Mouse (Mus musculus): ENCODE results near the gene Htatsf1.

The Htatsf1 gene

GRCm38 (mm10) chrX:57053174-57053992 is at the start of gene Htatsf1:
Gene Htatsf1, plus strand, starts transcription at chrX:57053583.
- DNase-seq, result peak; percentile 78

DNA sequence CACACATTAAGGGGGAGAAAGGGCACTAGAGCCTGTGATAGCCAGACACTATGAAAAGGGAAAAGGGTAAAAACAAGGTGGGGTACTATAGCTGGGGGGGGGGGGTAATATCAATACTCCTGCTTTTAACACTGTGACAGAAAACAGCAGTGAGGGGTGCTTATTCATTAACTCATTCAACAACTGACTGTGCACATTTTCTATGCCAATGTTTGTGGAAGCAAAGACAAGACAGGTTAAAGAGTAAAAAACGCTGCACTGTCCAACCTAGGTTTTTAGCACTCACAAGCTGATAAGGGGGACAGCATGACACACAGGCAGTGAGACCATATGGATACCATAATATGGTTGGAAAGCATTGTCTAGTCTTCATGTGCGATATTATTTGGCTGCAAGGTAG is 40.5 kb upstream of the Htatsf1 start:
- DNase-seq, result no peak

- no peak for DNase-seq
Measured at GRCm38 (mm10) chrX:57042774-57043173, 10.6 kb upstream of the Htatsf1 start, which contains the start of gene Brs3. Gene Brs3, plus strand, starts transcription at chrX:57043074.

DNA sequence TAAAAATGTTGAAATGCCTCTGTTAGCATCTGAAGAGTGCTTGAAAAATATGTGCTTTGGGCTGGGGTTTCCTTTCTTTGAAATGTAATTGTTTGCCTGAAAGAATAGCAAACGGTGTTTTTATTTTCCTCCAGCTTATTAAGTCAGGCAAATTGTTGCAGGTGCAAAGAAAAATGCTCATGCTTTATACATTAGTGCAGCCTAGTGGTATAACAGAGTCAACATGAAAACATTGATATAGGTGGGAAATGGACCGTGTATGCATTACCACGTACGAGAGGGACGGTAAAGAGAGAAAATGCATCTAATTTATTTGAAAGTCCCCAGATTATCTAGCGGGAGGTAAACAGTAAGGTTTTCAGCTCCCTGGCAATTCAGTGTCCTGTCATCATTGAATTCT is 9.5 kb upstream of the Htatsf1 start:
- no peak for DNase-seq

DNA sequence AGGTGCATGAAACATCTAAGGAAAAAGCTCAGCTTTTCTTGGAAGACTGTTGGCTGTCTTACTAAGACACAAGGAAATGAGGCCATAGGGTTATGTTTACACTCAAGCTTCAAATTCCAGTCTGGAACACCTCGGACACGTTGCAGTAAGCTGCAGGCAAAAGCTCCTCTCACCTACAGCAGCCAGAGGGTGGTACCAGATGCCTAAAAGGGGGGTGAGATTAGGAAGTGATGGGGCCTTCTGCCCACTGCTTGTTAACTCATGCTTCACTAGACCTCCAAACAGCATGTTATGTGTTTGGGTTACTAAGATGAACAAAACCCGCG is 572 bp upstream of the Htatsf1 start:
- no peak for DNase-seq

- no peak for DNase-seq
Measured at GRCm38 (mm10) chrX:57053993-57054385, 606 bp downstream of the Htatsf1 start.

DNA sequence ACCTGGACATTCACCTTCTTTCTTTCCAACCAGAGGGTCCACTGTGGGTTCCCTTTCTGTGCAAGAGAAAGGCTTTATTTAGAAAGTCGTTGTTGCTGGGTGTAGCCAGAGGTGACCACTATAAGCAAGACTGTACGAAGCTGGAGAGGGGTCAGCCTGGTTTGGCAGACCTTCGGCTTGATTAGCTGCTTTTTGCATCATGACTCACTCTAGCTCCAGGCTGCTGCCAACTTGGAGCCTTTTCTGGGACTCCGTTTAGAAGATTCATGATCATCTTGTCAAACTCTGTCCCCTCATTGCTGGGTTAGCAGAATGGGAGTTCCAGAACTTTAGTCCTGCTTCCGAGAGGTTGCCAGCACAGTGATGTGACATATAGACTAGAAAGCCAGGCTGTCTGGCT is 28.1 kb downstream of the Htatsf1 start:
- DNase-seq, result peak; percentile 2

DNA sequence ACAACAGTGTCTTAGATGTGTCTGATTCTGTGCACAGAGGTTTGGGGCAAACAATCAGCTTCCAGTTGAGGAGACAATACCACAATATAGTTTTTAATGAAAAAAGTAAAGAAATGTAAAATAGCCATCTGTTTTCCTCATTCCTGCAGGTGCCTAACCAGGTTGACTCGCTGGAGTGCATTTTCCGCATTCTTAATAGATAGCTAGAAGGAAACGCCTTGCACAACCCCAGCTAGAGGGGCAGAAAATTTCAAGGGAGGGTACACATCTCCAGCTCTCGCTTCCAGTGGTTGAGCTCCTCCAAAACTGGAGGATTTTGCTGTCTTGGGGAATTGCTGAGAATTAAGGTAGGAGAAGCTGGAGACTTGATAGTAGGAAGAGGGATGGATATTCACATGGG is 34.4 kb downstream of the Htatsf1 start, which contains the start of gene Vgll1:
TSS of gene Vgll1 (plus strand) at position 301 of the 400 bp plus-strand sequence.
- no peak for DNase-seq

DNA sequence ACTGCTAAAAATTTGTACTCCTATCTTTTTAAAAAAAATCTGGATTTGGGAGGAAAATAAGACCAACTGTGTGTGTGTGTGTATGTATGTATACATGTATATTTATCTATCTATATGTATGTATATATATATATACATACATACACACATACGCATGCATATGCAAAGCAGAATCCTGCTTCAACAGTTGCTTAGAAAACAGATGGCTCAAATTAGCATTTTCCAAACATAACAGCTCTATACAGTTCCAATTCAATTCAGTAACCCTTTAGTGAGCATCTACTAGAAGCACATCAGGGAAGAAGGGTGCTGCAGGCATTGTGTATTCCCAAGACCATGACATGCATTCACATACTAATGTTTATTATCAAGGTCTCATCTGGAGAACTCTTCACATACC is 50.0 kb downstream of the Htatsf1 start:
- no peak for DNase-seq

DNA sequence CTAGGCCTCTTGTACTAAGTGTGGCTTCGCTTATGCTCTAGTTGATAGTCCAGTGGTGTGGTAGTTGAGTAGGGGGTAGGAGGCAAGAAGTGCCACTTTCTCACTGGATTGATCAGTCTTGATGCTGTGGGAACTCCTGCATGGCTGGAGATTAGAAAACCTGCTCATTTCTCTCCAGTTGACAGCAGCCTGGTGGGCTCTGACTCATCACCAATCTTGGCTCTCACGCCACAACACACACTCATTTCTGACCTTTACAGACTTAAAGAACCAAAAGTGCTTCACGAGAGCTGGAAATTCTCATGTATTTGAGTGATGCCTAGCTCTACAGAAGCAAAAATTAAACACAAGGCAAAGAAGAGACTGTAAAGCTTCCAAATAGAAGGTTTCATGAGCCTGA is 53.6 kb downstream of the Htatsf1 start:
- DNase-seq, result no peak

Data from lung, postnatal 36 days (tissue).